Mouse (Mus musculus): ENCODE measurements around the gene Eif4e2. TPM values are rescaled to one million over a fixed set of nuclear protein-coding genes. Genes with fewer than 3 reads are reported as not detected.
A peak's percentile ranks its signal among the peaks of the same experiment; 100 is the strongest.

Eif4e2 gene
- total RNA-seq (2017) = 145 to 170 TPM (median 152 TPM) in 3 replicates

DNA sequence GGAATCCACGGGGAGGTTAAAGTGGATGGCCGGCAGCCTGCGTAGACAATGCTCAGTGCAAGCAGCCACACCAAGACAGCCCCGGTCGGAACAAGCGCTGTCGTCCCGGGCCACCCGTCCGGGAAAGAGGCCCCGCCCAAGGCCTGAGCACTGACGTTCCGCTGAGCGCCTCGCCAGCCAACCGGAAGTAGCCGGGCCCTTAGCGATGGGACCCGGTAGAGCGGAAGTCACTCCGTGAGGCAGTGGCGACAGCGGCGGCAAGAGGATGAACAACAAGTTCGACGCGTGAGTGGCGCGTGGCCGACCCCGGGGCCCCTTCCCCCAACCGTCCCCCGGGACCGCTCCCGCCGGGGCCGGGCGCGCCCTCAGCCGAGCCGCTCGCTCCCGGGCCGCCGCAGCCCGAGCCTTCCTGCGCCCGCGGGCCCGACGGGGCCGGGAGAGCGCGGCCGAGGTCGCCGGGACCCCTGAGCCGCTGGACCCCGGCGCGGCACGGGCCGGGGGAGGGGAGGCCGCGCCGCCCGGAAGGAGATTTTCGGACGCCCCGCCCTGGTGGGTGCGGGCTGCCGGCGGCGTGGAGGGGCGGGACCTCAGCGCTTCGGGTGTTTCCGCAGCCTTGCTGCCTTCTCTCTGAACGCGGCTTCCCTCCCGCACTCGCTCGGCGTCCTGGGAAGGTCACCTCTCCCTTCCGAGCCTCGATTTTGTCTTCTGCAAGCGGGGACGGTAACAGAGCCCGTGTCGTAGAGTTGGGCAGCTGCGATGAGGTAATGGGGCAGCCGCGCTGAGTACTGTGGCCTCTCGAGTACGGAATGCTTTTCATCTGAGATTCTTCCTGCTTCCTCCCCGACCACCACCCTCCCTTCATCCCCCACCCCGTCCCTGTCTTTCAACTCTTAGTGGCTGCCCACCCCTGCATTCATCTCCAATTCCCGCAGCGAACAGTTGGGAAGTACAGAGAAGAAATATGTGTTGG is at the start of gene Eif4e2:
Eif4e2 (plus strand) TSS at position 180 of the 970 bp plus-strand sequence.
- peak; percentile 88 for ATAC-seq (replicated peaks; ENCODE audit: insufficient number of reproducible peaks, low FRiP score, low TSS enrichment, poor library complexity, severe bottlenecking)

DNA sequence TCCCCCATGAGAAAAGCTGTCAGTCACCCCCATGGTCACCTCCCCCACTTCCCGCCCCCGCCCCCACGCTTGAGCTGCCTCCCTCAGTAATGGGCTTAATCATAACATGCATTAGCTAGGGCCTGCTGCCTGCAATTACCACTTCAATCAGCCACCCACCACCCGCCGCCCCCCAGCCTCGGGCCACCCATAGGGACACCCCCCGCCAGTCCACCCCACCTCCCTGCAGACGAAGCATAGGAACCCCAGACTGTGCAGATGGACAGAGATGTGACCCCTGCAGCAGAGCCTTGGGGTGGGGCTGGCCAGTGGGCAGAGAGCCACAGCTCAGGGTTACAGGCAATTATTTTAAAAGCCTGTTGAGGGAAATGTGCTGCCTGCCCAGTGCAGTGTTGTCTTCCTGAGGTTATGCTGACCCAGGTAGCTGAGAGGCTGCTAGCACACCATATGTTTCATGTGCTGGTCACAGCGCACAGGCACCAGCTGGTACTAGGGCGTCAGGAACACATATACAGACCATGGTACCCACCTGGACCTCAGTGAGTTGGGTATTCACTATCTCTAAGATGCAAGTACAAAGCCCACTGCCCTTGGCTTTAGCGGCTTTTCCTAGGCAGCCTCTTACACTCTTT is 49.4 kb upstream of the Eif4e2 start:
- no peak for ATAC-seq (replicated peaks; ENCODE audit: insufficient number of reproducible peaks, low FRiP score, low TSS enrichment, poor library complexity, severe bottlenecking)

DNA sequence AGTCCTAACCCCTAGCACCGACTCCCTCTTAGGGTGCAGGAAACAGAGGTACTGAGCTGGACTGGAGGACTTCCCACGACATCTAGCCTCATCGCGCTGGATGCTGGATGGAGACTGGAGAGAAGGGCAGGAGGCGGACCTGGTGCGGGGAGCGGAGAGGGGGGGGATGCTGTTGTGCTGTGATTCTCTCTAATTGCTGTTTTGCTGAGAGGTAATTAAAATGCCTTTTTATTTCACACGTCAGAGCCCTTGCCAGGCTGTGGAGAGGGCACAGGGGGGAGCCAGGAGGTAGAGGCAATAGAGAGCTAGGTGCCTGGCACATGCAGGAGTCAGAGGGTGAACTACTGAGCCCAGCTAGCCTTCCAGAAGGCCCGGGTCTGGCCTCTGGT is 48.9 kb upstream of the Eif4e2 start:
- ATAC-seq (replicated peaks; ENCODE audit: insufficient number of reproducible peaks, low FRiP score, low TSS enrichment, poor library complexity, severe bottlenecking) = no peak

DNA sequence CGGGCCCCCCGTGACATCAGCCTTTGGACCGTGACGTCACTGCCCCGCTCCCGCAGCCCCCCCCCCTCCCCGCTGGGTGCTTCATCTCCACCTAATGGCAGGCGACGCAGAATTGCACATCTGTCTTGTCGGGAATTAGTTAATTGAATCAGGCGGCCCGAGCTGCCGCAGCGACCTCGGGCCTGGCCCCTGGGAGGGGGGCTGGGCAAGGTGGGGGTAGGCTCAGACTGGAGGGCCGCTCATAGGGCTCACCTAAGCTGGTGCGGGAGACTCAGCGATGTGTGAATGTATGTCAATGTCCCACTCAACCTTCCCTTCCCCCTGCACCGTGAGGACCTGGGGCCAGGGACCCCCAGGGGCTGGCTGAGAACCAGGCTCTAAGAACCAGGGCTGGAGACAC is 43.3 kb upstream of the Eif4e2 start:
- ATAC-seq (replicated peaks; ENCODE audit: insufficient number of reproducible peaks, low FRiP score, low TSS enrichment, poor library complexity, severe bottlenecking) = no peak

DNA sequence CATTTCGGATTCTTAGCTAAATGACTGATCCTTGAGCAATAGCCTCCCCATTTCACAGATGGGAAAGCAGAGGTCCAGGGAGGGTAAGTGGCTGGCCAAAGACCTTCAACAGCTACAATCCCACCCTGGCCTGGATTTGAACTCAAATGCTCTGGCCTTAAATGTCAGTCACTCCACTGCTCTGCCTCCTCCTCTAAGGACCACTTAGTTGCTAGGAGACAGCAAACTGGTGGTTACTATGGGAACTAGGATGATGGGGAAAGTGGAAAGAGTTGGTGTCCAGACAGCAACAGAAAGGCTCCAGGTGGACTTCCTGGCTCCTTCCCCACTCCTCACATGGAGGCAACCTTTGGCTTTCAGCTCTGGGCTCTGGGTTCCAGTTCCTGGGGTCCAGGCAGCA is 42.4 kb upstream of the Eif4e2 start:
- no peak for ATAC-seq (replicated peaks; ENCODE audit: insufficient number of reproducible peaks, low FRiP score, low TSS enrichment, poor library complexity, severe bottlenecking)

DNA sequence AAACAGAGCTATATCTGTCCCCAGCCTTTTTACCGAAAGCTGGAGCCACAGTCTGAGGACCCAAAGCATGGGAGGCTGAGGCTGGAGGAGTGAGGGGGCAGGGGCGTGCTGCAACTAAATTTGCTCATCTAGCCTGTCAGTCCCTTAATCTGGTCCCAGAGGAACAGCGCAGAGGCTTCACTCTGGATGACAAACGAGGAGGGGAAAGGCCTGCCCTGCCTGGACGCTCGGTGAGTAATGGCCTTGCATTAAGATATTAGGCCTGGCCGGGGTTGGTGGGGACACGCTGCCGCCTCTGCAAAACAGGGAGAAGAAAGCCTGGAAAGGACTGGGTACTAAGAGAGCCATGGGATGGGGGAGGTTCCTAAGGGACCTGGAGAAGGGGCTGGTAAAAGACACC is 41.4 kb upstream of the Eif4e2 start:
- no peak for ATAC-seq (replicated peaks; ENCODE audit: insufficient number of reproducible peaks, low FRiP score, low TSS enrichment, poor library complexity, severe bottlenecking)

DNA sequence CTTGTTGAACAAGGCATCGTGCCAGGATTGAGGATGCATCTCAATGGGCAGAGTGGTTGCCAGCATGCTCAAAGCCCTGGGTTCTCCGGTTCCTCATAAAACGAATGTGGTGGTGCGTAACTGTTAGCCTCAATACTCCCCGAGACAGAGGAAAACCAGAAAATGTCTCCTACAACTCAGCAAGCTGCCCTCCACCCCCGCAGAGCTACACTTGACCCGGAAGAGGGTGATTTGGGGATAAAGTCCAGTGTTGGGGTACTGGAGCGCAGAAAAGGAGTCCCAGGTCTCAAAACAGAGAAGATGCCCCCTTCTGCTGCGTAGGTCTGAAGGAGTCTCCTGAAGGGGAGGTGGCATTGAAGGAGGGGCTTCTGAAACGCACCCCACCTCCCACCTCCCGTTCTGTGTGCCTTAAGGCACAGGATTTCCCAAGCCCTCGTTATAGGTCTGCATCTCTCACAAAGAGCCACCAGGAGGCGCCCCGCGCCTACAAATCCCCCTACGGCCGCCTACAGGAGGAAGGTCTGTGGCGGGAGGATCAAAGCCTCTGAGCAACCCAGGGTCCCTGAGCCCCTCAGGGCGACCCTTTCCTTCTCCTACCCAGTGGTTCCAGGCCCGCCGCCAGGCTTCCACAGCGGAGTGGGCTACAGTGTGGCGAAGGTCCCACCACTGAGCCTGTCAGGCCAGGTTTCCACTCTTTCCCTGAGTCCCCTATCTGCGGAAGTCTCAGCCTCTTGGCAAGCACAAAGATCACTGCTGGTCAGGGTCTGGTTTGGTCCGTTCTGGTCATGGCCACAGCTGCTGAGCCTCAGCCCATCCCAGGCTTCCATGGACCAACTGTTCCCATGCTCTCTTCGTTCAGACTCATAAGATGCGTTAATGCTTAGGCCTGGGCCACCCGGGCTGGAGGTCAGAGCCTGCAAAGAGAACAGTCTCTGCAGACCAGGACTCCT is 39.4 kb upstream of the Eif4e2 start:
- ATAC-seq (replicated peaks; ENCODE audit: insufficient number of reproducible peaks, low FRiP score, low TSS enrichment, poor library complexity, severe bottlenecking) = 0 out of 2 replicates have a peak, but pooled peaks have one; percentile 24

DNA sequence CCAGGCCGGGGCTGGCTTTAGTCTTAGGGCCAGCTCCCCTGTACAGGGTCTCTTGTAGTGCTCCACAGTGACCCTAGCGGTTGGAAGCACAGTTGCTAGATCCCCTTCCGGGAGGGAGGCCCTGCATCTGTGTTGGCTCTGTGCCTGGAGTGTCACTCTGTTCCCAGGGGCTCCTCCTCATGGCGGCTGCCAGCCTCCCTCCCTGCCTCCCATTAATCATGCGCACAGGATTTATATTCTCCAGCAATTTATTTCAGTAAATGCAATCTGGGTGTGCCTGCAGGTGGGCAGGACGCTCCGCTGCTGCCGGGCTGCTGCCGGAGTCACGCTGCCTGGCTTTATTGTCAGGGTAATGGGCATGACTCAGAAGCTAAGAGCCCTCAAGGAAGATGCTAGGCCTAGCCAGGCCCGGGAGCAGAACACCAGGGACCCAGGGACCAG is 37.8 kb upstream of the Eif4e2 start:
- ATAC-seq (replicated peaks; ENCODE audit: insufficient number of reproducible peaks, low FRiP score, low TSS enrichment, poor library complexity, severe bottlenecking) = no peak

DNA sequence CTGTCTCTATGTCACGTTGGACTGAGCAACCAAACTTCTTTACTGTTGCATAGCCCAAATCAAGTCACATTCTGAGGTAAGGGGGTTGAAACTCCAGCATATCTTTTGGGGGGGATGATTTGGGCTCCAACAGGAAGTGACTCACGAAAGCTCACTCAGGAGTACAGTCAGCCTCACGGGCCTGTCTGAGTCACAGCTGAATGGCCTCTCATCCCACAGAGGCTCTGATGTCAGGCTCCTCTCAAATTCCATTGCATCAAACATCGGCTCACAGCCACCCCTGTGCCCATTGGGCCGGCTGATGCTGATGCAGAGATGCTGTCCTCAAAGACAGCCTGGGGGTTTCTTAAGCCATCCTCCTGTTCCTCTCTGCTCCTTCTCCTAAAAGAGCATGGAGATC is 32.8 kb upstream of the Eif4e2 start:
- no peak for ATAC-seq (replicated peaks; ENCODE audit: insufficient number of reproducible peaks, low FRiP score, low TSS enrichment, poor library complexity, severe bottlenecking)

DNA sequence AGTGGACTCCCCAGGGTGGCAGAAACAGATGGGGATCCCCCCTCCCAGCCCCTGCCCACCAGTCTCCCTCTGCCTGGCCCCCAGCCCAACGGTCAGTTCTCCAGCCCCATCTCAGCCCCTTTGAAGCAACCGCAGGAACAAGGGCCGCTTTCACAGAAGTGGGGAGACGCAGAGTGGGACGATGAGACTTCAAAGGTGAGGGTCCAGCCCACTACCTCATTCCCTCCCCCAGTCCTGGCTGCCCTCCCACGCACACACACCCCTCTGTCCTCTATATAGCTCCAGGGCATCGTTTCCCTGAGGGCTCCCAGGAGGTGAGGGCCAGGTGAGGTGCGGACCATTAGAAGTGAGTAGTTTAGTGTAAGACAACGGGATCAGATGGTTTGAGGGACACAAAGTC is 30.7 kb upstream of the Eif4e2 start, which contains the start of gene Prss56:
Prss56 (plus strand) TSS at position 301 of the 400 bp plus-strand sequence.
- ATAC-seq (replicated peaks; ENCODE audit: insufficient number of reproducible peaks, low FRiP score, low TSS enrichment, poor library complexity, severe bottlenecking) = no peak

DNA sequence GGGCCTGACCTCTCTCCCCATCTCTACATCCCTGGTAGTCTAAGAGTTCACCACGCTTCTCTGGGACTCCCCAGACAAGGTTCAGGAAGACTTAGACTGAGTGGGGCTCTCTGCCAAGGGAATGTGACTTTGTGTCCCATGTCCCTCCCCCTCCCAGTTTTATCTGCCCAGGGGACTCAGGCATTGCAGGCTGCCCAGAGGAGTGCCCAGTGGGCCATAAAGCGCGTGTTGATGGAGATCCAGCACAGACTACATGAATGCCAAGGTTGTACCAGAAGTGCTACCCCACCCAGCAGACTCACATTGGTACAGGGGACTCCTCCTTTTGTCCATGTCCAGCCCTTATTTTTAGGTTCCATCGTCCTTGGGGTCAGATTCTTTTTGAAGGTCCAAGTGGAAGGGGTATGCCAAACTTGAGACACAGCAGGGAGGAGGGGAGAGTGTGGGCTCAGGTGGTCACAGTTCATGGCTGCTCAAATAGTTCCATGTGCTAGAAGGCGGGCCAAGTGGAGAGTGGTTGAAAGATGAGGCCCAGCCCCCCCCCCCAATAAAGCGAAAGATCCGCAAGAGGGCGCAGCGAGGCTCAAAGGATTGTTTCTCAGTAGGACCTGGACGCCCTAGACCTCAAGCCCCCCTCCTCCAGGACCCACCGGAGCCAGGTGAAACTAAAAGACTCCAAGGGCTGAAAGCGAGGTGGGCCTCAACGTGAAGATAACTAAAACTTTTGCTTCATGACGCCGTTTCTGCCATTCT is 29.5 kb upstream of the Eif4e2 start:
- ATAC-seq (replicated peaks; ENCODE audit: insufficient number of reproducible peaks, low FRiP score, low TSS enrichment, poor library complexity, severe bottlenecking) = no peak

DNA sequence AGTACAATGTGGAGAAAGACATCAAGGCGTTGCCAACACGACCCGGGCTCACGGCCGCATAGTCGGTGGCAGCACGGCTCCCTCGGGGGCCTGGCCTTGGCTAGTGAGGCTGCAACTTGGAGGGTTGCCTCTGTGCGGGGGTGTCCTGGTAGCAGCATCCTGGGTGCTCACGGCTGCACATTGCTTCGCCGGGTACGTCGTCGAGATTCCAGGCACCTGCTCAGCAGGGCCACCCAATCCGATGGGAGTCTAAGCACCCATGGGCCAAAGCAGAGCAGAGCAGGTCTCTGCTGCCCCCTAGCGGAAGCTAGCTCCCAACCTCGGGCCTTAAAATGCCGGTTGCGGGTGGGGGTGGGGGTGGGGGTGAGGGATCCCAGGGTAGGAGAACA is 29.0 kb upstream of the Eif4e2 start:
- no peak; the same call in 1 of the 2 replicates for ATAC-seq (replicated peaks; ENCODE audit: insufficient number of reproducible peaks, low FRiP score, low TSS enrichment, poor library complexity, severe bottlenecking)

DNA sequence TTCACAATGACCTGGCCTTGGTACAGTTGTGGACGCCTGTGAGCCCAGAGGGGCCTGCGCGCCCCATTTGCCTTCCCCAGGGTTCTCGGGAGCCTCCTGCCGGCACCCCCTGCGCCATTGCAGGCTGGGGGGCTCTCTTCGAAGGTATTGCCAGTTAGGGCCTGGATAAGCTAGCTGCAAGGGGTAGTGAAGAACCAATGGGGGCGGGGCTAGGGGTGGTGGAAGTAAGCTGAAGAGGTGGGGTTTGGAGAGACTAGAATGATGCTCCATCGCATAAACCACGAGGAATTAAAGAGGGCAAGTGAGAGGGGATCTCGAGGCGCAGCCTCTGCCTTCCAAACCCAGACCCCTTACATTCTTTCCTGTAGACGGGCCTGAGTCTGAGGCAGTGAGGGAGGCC is 28.2 kb upstream of the Eif4e2 start:
- no peak for ATAC-seq (replicated peaks; ENCODE audit: insufficient number of reproducible peaks, low FRiP score, low TSS enrichment, poor library complexity, severe bottlenecking)

DNA sequence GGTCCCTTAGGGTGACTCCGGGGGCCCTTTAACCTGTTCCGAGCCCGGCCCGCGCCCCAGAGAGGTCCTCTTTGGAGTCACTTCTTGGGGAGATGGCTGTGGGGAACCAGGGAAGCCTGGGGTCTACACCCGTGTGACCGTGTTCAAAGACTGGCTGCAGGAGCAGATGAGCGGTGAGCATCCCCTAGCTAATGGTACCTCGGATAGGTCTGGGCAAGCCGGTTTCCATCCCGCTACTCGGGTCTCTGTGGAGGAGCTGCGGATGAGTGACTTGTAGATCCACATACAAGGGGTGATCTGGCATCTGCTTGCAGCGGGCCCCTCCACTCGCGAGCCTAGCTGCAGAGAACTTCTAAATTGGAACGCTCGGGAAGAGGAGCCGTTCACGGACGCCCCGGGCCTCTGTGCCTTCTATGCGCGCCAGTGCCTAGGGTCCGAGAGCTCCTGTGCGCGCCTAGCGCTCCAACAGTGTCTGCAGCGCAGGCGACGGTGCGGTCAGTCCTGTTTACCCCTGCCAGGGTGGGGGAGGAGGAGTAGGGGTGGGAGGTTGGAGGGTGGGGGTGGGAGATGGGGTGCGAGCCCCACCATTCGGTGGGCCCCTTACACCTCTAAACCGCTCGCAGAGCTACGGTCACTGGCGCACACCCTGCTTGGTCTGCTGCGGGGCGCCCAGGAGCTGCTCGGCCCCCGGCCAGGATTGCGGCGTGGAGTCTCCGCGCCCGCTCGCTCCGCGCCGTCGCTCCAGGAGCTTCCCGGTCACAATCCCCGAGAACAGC is 27.3 kb upstream of the Eif4e2 start:
- no peak for ATAC-seq (replicated peaks; ENCODE audit: insufficient number of reproducible peaks, low FRiP score, low TSS enrichment, poor library complexity, severe bottlenecking)

DNA sequence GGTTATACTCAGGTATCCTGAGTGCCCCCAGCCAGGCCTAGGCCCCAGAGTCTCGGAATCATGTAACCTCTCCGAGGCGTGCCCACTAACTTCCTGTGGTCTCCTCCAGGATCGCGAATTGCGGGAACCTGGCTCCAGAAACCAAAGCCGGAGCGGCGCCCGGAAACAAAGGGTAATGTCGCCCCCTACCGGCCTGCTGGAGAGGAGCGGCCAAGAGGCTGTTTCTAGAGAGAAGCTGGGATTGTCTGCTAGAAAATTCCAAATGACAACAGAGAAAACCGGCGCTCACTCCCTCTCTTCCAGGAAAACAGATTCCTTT is 26.7 kb upstream of the Eif4e2 start:
- no peak for ATAC-seq (replicated peaks; ENCODE audit: insufficient number of reproducible peaks, low FRiP score, low TSS enrichment, poor library complexity, severe bottlenecking)

DNA sequence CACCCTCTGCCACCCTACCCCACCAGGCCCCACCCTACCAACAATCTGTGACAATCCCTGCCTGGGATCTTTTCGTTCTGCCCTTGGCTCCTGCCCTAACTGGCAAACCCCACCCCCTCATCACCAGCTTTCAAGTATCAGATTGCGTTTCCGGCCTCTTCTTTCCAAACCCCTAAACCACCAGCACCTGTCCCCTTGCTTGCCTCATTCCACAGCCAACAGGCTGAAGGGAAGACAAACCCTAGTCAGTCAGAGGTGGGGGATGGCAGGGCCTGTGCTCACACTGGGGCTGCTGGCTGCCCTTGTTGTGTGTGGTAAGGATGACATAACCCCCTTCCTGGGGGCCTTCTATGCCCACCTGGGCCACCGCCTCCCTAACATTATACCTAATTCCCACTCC is 23.3 kb upstream of the Eif4e2 start, which contains the start of gene Chrnd:
Chrnd (plus strand) TSS at position 179 of the 400 bp plus-strand sequence.
- no peak for ATAC-seq (replicated peaks; ENCODE audit: insufficient number of reproducible peaks, low FRiP score, low TSS enrichment, poor library complexity, severe bottlenecking)

DNA sequence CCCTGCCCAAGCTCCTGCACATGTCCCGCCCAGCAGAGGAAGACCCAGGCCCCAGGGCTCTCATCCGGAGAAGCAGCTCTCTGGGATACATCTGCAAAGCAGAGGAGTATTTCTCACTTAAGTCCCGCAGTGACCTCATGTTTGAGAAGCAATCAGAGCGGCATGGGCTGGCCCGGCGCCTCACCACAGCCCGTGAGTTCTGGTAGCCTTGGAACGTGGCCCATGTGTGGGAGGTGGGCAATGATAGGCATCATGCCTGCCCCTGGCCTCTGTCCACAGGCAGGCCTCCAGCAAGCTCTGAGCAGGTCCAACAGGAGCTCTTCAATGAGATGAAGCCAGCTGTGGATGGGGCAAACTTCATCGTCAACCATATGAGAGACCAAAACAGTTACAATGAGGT is 16.4 kb upstream of the Eif4e2 start:
- no peak for ATAC-seq (replicated peaks; ENCODE audit: insufficient number of reproducible peaks, low FRiP score, low TSS enrichment, poor library complexity, severe bottlenecking)

Data from monocyte, adult 5-6 weeks (primary cell).